Mouse (Mus musculus): ENCODE measurements around the gene Ctnna3. TPM values are rescaled to one million over a fixed set of nuclear protein-coding genes. Genes with fewer than 3 reads are reported as not detected.
"Not testable (repeated sequence)": the region's sequence is repeated elsewhere in the genome, so short reads cannot be mapped to it uniquely, and the experiment has no call there.

Gene Ctnna3
- polyA plus RNA-seq, 1 experiment from 2014 or later: 0.03 TPM

DNA sequence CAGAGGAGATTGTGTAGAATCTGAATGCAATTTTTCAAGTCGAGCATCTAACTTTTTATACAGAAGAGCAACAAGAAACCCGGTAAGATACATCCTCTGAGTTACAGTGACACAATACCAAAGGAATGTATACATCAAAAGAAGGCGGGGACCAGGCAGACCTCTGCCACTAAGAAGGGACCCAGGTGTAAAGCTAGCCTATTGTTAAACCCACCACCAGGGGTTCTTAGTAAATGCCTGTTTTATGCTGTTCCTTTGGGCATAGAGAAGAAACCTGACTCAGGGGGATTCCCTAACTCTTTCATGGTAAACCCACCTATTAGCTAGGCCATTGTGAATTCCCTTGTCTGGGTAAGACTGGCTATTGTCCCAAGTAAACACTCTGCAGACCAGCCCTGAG is 1314.2 kb downstream of the Ctnna3 start:
- not testable (repeated sequence) for H3K36me3 ChIP-seq (replicated peaks); H3K4me2 ChIP-seq; H3K27ac ChIP-seq (replicated peaks); H3K4me1 ChIP-seq (replicated peaks); ATAC-seq (ENCODE audit: insufficient read depth); H3K9ac ChIP-seq; H3K4me3 ChIP-seq (replicated peaks); H3K27me3 ChIP-seq; H3K9me3 ChIP-seq (replicated peaks)
- 33% methylated on average over 3 of the region's 3 CpGs for WGBS (ENCODE audit: insufficient replicate concordance)

DNA sequence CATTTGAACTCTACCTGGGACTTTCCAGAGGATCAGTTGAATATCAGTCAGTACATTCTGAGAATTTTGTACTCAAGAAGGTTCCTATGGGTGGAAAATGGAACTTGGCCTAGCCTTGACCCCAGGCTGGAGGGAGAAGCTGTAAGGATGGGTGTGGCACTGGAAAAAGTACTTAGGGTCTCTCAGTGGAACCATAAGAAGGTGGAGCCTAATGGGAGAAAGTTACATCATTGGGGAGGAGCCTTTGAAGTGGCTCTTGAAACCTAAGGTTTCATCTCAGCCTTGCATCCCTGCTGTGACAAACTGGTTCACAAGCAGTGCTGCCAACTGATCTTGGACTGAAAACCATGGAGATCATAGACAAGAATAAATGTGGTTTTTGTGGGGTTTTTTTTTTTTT is 1318.8 kb downstream of the Ctnna3 start:
- H3K4me3 ChIP-seq (replicated peaks): no peak overlapping the region
- no peak overlapping the region for H3K9ac ChIP-seq
- H3K27ac ChIP-seq (replicated peaks): no peak overlapping the region
- H3K9me3 ChIP-seq (replicated peaks): no peaks in the 10 kb centered on the region
- H3K36me3 ChIP-seq (replicated peaks): no peaks in the 10 kb centered on the region
- H3K4me1 ChIP-seq (replicated peaks): no peaks in the 10 kb centered on the region
- H3K4me2 ChIP-seq: no peak overlapping the region
- no peak for ATAC-seq (ENCODE audit: insufficient read depth)
- no peaks in the 10 kb centered on the region for H3K27me3 ChIP-seq

DNA sequence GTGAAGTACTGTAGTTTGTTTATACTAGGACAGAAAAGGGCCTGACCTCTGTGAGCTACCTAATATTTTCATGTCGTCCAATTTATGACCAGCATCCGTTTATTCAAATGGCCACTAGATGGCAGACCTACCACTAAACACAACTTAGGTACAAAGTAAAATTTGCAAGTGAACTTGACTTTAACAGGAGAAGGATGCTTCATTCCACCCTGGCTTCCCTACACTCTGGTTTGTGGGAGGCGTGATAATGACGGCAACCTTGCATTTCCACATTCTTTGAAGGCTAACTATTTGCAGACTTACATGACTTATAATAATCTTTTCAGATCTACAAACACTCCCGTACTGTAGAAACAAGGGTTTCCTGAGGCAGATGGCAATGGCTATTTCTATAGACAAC is 1320.9 kb downstream of the Ctnna3 start:
- no peak overlapping the region for H3K27ac ChIP-seq (replicated peaks)
- H3K36me3 ChIP-seq (replicated peaks): no peaks in the 10 kb centered on the region
- H3K9ac ChIP-seq: no peak overlapping the region
- H3K4me3 ChIP-seq (replicated peaks): no peak overlapping the region
- WGBS (ENCODE audit: insufficient replicate concordance): 36% methylated on average over 5 of the region's 5 CpGs
- no peaks in the 10 kb centered on the region for H3K4me1 ChIP-seq (replicated peaks)
- H3K9me3 ChIP-seq (replicated peaks): no peaks in the 10 kb centered on the region
- no peaks in the 10 kb centered on the region for H3K27me3 ChIP-seq
- no peak for ATAC-seq (ENCODE audit: insufficient read depth)
- no peak overlapping the region for H3K4me2 ChIP-seq

DNA sequence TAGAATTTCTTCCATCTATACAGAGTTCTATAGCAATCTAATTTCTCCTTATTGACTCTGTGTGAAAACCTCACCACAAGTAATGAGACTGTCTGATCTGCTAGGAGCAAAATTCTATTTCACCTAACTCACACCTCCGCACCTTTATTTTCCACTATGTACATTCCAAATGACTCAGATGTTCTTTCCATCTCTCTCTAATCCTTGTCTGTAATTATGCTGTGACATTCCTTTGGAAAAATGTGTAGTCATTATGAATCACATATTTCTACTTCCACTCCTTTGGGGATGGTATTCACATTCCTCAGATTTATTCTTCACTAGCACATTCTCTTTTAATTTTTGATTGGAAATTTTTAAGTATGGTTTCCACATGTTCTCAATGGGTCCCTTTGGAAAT is 1406.4 kb downstream of the Ctnna3 start:
- no peaks in the 10 kb centered on the region for H3K9me3 ChIP-seq (replicated peaks)
- H3K4me1 ChIP-seq (replicated peaks): no peaks in the 10 kb centered on the region
- WGBS (ENCODE audit: insufficient replicate concordance): 73% methylated on average over 1 of the region's 1 CpGs
- no peak overlapping the region for H3K9ac ChIP-seq
- H3K27me3 ChIP-seq: no peaks in the 10 kb centered on the region
- no peak overlapping the region for H3K4me3 ChIP-seq (replicated peaks)
- no peaks in the 10 kb centered on the region for H3K36me3 ChIP-seq (replicated peaks)
- H3K4me2 ChIP-seq: no peak overlapping the region
- no peak for ATAC-seq (ENCODE audit: insufficient read depth)
- H3K27ac ChIP-seq (replicated peaks): no peak overlapping the region

DNA sequence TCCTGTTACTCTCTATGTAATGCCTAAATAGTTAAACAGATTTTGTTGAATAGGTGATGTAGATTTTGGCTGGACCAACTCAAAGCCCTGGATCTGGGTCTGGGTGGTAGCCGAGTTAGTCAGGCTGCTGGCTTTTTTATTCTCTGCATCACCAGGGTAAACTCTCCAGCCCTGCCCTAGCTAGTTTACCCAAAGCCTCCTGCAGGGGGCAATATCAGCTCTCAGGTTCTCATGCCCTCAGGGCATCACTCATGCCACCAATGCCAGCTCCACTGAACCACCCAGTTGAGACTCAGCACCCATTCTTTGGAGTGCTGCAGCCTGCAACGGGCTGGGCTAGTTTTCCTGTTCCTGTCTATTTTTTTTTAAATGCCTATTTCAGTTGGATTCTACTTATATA is 1431.5 kb downstream of the Ctnna3 start:
- H3K27ac ChIP-seq (replicated peaks): no peak overlapping the region
- no peaks in the 10 kb centered on the region for H3K9me3 ChIP-seq (replicated peaks)
- H3K4me2 ChIP-seq: no peak overlapping the region
- ATAC-seq (ENCODE audit: insufficient read depth): no peak
- H3K9ac ChIP-seq: no peak overlapping the region
- no peaks in the 10 kb centered on the region for H3K27me3 ChIP-seq
- H3K4me1 ChIP-seq (replicated peaks): no peaks in the 10 kb centered on the region
- WGBS (ENCODE audit: insufficient replicate concordance): 63% methylated on average over 2 of the region's 2 CpGs
- H3K36me3 ChIP-seq (replicated peaks): no peaks in the 10 kb centered on the region
- no peak overlapping the region for H3K4me3 ChIP-seq (replicated peaks)

GRCm38 (mm10) chr10:64870888-64871287 is 1441.0 kb downstream of the Ctnna3 start:
- H3K4me2 ChIP-seq: no peak overlapping the region
- H3K36me3 ChIP-seq (replicated peaks): no peaks in the 10 kb centered on the region
- no peaks in the 10 kb centered on the region for H3K9me3 ChIP-seq (replicated peaks)
- H3K4me1 ChIP-seq (replicated peaks): no peaks in the 10 kb centered on the region
- no peak overlapping the region for H3K27ac ChIP-seq (replicated peaks)
- H3K27me3 ChIP-seq: no peaks in the 10 kb centered on the region
- WGBS (ENCODE audit: insufficient replicate concordance): 52% methylated on average over 3 of the region's 3 CpGs
- H3K4me3 ChIP-seq (replicated peaks): no peak overlapping the region
- ATAC-seq (ENCODE audit: insufficient read depth): no peak
- no peak overlapping the region for H3K9ac ChIP-seq

DNA sequence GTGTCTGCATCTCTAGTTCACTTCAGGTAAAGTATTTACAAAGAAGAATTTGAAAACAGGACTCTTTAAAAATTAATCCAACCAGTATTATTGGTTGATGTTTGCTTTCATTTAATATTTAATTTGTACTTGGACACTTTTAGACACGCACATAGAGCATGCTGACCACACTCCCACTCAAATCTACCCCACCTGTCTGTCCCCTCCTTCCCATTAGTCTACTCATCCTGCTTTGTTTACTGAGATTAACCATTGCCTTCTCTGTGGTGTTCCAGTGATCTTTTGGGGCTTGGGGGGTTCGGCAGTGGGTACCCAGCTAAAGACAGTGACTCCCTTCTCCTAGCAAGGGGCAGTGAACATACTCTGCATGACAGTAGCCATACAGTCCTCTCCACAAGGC is 1446.6 kb downstream of the Ctnna3 start:
- Histone ChIP-seq H3K9ac (no peak overlapping the region), H3K9me3 (replicated peaks) (no peaks in the 10 kb centered on the region), H3K4me1 (replicated peaks) (no peaks in the 10 kb centered on the region), H3K36me3 (replicated peaks) (no peaks in the 10 kb centered on the region), H3K4me3 (replicated peaks) (no peak overlapping the region), H3K27me3 (no peaks in the 10 kb centered on the region), H3K27ac (replicated peaks) (no peak overlapping the region), H3K4me2 (no peak overlapping the region)
- 53% methylated on average over 2 of the region's 2 CpGs for WGBS (ENCODE audit: insufficient replicate concordance)
- no peak for ATAC-seq (ENCODE audit: insufficient read depth)

DNA sequence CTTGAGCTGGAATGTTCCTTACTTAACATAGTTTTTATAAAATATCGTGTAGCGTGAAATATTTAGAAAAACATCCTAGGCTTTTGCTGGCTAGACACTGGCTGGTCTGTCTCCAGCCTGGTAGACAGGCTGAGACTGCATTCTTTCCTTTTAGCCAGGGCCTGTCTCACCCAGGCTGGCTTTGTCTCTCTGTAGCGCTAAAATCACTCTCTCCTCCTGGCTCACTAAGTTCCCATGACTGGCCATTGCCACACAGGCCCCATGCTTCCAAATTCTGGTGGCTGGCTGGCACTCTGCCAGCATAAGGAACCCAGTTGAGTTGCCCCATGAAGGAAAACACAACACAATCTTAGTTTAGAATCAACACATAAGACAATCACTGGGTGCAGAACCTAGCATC is 1450.0 kb downstream of the Ctnna3 start:
- no peak for ATAC-seq (ENCODE audit: insufficient read depth)
- H3K4me2 ChIP-seq: no peak overlapping the region
- H3K9ac ChIP-seq: no peak overlapping the region
- WGBS (ENCODE audit: insufficient replicate concordance): 56% methylated on average over 3 of the region's 3 CpGs
- H3K4me3 ChIP-seq (replicated peaks): no peak overlapping the region
- no peak overlapping the region for H3K27ac ChIP-seq (replicated peaks)
- no peaks in the 10 kb centered on the region for H3K27me3 ChIP-seq
- H3K4me1 ChIP-seq (replicated peaks): no peaks in the 10 kb centered on the region
- H3K9me3 ChIP-seq (replicated peaks): no peaks in the 10 kb centered on the region
- no peaks in the 10 kb centered on the region for H3K36me3 ChIP-seq (replicated peaks)

DNA sequence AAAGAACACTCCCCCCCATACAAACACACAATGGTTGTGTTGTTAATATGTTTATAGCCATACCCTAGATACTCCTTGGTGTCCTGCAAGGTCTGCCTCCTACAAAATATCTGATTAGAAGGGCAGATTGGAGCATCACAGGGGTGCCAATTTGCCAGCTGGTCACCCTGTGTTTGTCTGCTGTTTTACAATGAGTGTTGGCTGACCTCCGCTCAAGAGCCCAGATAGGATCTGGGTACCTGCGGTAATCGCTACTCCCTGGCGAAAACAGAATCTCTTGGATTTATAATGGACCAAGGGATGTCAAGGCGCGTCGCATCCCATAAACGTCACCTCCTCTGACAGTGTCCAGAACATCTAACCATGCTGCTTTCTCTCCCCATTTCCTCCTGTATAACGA is 1457.0 kb downstream of the Ctnna3 start:
- no peaks in the 10 kb centered on the region for H3K36me3 ChIP-seq (replicated peaks)
- no peak overlapping the region for H3K4me3 ChIP-seq (replicated peaks)
- no peaks in the 10 kb centered on the region for H3K27me3 ChIP-seq
- 73% methylated on average over 9 of the region's 9 CpGs for WGBS (ENCODE audit: insufficient replicate concordance)
- H3K9me3 ChIP-seq (replicated peaks): no peaks in the 10 kb centered on the region
- H3K4me1 ChIP-seq (replicated peaks): no peaks in the 10 kb centered on the region
- no peak for ATAC-seq (ENCODE audit: insufficient read depth)
- no peak overlapping the region for H3K4me2 ChIP-seq
- H3K27ac ChIP-seq (replicated peaks): no peak overlapping the region
- no peak overlapping the region for H3K9ac ChIP-seq

DNA sequence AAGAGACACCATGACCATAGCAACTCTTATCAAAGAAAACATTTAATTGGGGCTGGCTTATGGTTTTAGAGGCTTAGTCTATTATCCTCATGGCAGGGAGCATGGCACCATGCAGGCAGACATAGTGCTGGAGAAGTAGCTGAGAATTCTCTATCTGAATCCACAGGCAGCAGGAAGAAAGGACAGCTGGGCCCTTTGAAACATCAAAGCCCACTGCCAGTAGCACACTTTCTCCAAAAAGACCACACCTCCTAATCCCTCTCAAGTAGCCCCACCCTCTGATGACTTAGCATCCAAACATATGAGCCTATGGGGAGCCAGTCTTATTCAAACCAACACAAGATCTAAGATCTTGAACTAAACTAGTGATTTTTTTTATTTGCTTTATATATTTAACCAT is 1462.6 kb downstream of the Ctnna3 start:
- Histone ChIP-seq H3K4me2 (no peak overlapping the region), H3K36me3 (replicated peaks) (no peaks in the 10 kb centered on the region), H3K4me1 (replicated peaks) (no peaks in the 10 kb centered on the region), H3K27ac (replicated peaks) (no peak overlapping the region), H3K9me3 (replicated peaks) (no peaks in the 10 kb centered on the region), H3K4me3 (replicated peaks) (no peak overlapping the region), H3K9ac (no peak overlapping the region), H3K27me3 (no peaks in the 10 kb centered on the region)
- ATAC-seq (ENCODE audit: insufficient read depth): no peak

- WGBS (ENCODE audit: insufficient replicate concordance): 52% methylated on average over 1 of the region's 1 CpGs
- Histone ChIP-seq H3K4me2 (no peak overlapping the region), H3K4me3 (replicated peaks) (no peak overlapping the region), H3K36me3 (replicated peaks) (no peaks in the 10 kb centered on the region), H3K27me3 (no peaks in the 10 kb centered on the region), H3K9ac (no peak overlapping the region), H3K4me1 (replicated peaks) (no peaks in the 10 kb centered on the region), H3K9me3 (replicated peaks) (no peaks in the 10 kb centered on the region), H3K27ac (replicated peaks) (no peak overlapping the region)
- no peak for ATAC-seq (ENCODE audit: insufficient read depth)
These were observed 1468.8 kb downstream of the Ctnna3 start for GRCm38 (mm10) chr10:64898739-64899138.

GRCm38 (mm10) chr10:64901726-64902125 is 1471.8 kb downstream of the Ctnna3 start:
- Histone ChIP-seq H3K4me2 (no peak overlapping the region), H3K27ac (replicated peaks) (no peak overlapping the region), H3K9ac (no peak overlapping the region), H3K4me3 (replicated peaks) (no peak overlapping the region), H3K27me3 (no peaks in the 10 kb centered on the region), H3K4me1 (replicated peaks) (no peaks in the 10 kb centered on the region), H3K36me3 (replicated peaks) (no peaks in the 10 kb centered on the region), H3K9me3 (replicated peaks) (no peaks in the 10 kb centered on the region)
- no peak for ATAC-seq (ENCODE audit: insufficient read depth)
- WGBS (ENCODE audit: insufficient replicate concordance): 68% methylated on average over 3 of the region's 3 CpGs

All from liver, embryonic 15.5 days (tissue).